Mouse (Mus musculus) spleen, adult 18-20 months (tissue): ENCODE data around the gene H2-M10.2.

Experiments used
- DNase-seq, 2 experiments: peaks; one replicate each; pipeline ENCODE4 v3.0.0; 2022; ENCODE audit warnings: mixed read lengths in 2 of 2

Gene H2-M10.2

GRCm38 (mm10) chr17:36286390-36286789 is at the start of gene H2-M10.2:
Gene H2-M10.2, minus strand, starts transcription at chr17:36286490.
- DNase-seq: no peak

GRCm38 (mm10) chr17:36326055-36326454 is 39.8 kb upstream of the H2-M10.2 start, which contains the start of gene H2-M10.1:
Gene H2-M10.1, minus strand, starts transcription at chr17:36326155.
- DNase-seq: no peak

GRCm38 (mm10) chr17:36315689-36316253 is 29.5 kb upstream of the H2-M10.2 start:
- DNase-seq: no peak

GRCm38 (mm10) chr17:36315041-36315688 is 28.9 kb upstream of the H2-M10.2 start:
- DNase-seq: peak; percentile 41 to 56

- DNase-seq: peak in 1 of 2 experiments; percentile 6
These were observed 28.2 kb upstream of the H2-M10.2 start for GRCm38 (mm10) chr17:36314511-36314910.

- DNase-seq: no peak
These were observed 23.0 kb upstream of the H2-M10.2 start for GRCm38 (mm10) chr17:36309293-36309692.

- peak; percentile 16 to 49 for DNase-seq
These were observed 22.6 kb upstream of the H2-M10.2 start for GRCm38 (mm10) chr17:36308855-36309254.

GRCm38 (mm10) chr17:36281521-36282245 is 4.6 kb downstream of the H2-M10.2 start:
- DNase-seq: no peak

GRCm38 (mm10) chr17:36274776-36275175 is 11.5 kb downstream of the H2-M10.2 start:
- DNase-seq: no peak

- DNase-seq: no peak
These were observed 12.5 kb downstream of the H2-M10.2 start for GRCm38 (mm10) chr17:36273796-36274195.

- DNase-seq: no peak
These were observed 13.5 kb downstream of the H2-M10.2 start for GRCm38 (mm10) chr17:36272643-36273366.

GRCm38 (mm10) chr17:36271586-36272256 is 14.6 kb downstream of the H2-M10.2 start, which contains the start of gene Trim39:
Gene Trim39, minus strand, starts transcription at chr17:36272247.
- peak; percentile 77 to 84 for DNase-seq

- DNase-seq: peak; percentile 82 to 92
These were observed 15.2 kb downstream of the H2-M10.2 start for GRCm38 (mm10) chr17:36270956-36271585.

GRCm38 (mm10) chr17:36265834-36266233 is 20.5 kb downstream of the H2-M10.2 start:
- DNase-seq: peak; percentile 42 to 73

- DNase-seq: no peak
These were observed 21.9 kb downstream of the H2-M10.2 start for GRCm38 (mm10) chr17:36264273-36264925.

GRCm38 (mm10) chr17:36261511-36262166 is 24.7 kb downstream of the H2-M10.2 start:
- DNase-seq: no peak

- DNase-seq: no peak
These were observed 28.3 kb downstream of the H2-M10.2 start, which contains the start of gene Rpp21 for GRCm38 (mm10) chr17:36257969-36258368. Gene Rpp21, minus strand, starts transcription at chr17:36258069.

- peak; percentile 67 to 76 for DNase-seq
These were observed 28.9 kb downstream of the H2-M10.2 start for GRCm38 (mm10) chr17:36257241-36257947.

GRCm38 (mm10) chr17:36253087-36253600 is 33.1 kb downstream of the H2-M10.2 start:
- no peak for DNase-seq
